Mouse (Mus musculus): ENCODE results near the gene Icos.

- no peak for TF ChIP-seq POLR2A (IDR thresholded peaks at IDR 0.05; ENCODE audit: borderline replicate concordance, low read depth, low read length)
- TF ChIP-seq CTCF (IDR thresholded peaks at IDR 0.05; ENCODE audit: low read depth, low read length), result no peak
Measured at GRCm38 (mm10) chr1:60938256-60938655, 39.5 kb upstream of the Icos start.
